Mouse (Mus musculus) 3T3-L1 (cell line): ENCODE measurements around the gene Kcnj10.

Source experiments
- DNase-seq: peaks from one replicate; pipeline ENCODE4 v3.0.0-alpha.2; 2015; ENCODE audit warnings: low read depth, low spot score

Gene Kcnj10

GRCm38 (mm10) chr1:172376758-172377458 lies 35.9 kb downstream of the Kcnj10 start:
- DNase-seq: peak; percentile 52

DNA sequence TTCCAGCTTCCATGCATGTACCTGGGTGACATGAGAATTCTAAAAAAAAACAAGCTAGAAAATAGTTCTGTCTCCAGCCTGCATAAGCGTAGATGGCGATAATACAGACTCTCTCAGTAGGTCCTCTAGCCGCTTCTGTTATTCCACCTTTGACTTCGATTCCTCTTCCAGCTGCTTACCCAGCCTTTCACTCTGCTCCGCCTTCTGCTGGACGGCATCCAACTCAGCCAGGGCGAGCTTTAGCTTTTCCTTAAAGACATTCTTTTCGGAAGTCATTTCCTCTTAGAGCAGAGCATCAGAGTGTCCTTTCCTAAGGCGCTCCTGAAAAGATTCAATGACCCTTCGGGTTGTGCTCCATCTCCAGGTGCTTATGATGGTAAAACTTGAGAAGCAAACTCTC lies 39.1 kb downstream of the Kcnj10 start:
- no peak for DNase-seq

GRCm38 (mm10) chr1:172382090-172382489 lies 41.1 kb downstream of the Kcnj10 start:
- DNase-seq: no peak

DNA sequence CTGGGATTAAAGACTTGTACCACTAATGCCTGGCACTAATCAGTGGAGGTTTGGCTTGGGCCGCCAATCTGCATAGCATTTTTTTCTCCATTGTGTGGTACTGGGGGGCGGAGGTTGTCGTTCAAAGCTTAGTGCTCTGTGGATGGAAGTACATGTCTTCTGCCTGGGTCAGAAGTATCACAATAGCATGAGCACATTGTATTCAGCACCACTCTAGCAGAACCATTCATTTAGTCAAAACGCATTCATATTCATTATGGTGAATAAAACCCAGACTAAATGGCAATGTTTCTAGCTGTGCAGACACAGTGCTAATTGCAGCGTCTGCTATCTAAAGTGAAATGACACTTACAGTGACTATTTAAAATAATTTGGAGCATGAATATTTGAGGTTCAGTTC lies 46.2 kb downstream of the Kcnj10 start:
- no peak for DNase-seq

GRCm38 (mm10) chr1:172390769-172391168 lies 49.8 kb downstream of the Kcnj10 start:
- DNase-seq: peak; percentile 82

- no peak for DNase-seq
Observed at GRCm38 (mm10) chr1:172391807-172392581, 51.0 kb downstream of the Kcnj10 start.

- DNase-seq: no peak
Observed at GRCm38 (mm10) chr1:172392643-172393170, 51.7 kb downstream of the Kcnj10 start.

DNA sequence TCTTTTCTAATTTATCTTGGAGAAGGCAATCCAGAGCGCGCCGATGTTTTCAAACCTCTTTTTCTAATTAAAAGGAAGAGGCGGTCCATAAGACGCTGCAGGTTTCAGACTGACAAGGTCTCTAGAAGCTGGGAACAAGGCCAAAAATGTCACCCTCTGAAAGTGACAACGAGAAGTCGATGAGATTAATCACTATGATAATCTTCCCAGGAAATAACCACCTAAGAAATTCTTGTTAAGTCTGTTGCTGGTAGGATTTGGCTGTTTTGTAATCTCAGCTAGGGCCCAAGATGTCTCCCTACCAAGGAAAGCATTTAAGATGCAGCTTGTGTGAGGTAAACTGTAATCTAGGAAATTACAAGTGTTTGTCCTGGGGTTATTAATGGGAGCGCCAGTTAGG lies 52.7 kb downstream of the Kcnj10 start:
- DNase-seq: no peak

- DNase-seq: no peak
Observed at GRCm38 (mm10) chr1:172396996-172397752, 56.2 kb downstream of the Kcnj10 start.

- DNase-seq: peak; percentile 58
Observed at GRCm38 (mm10) chr1:172406077-172406706, 65.2 kb downstream of the Kcnj10 start.

- DNase-seq: peak; percentile 87
Observed at GRCm38 (mm10) chr1:172408996-172409395, 68.0 kb downstream of the Kcnj10 start.

GRCm38 (mm10) chr1:172409431-172409830 lies 68.4 kb downstream of the Kcnj10 start:
- peak; percentile 48 for DNase-seq

- DNase-seq: peak; percentile 72
Observed at GRCm38 (mm10) chr1:172410806-172411205, 69.8 kb downstream of the Kcnj10 start.

GRCm38 (mm10) chr1:172412204-172412603 lies 71.2 kb downstream of the Kcnj10 start:
- peak; percentile 66 for DNase-seq

GRCm38 (mm10) chr1:172413491-172414230 lies 72.7 kb downstream of the Kcnj10 start:
- no peak for DNase-seq

DNA sequence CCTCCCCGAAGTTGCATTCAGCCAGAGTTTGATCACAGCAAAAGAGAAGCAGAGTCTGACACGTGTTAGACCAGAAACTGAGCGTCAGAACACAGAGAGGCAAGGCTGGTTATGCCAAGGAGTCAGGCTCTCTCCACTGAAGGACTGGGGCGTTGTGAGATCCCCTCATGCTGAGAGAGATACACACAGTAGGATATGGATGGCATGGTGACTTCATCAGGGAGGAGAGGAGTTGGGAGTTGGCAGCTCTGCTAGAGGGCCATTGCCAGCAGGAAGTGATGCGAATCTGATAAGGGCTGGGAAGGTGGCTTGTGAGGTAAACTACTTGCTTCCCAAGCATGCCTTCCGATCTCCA lies 73.2 kb downstream of the Kcnj10 start:
- DNase-seq: no peak

DNA sequence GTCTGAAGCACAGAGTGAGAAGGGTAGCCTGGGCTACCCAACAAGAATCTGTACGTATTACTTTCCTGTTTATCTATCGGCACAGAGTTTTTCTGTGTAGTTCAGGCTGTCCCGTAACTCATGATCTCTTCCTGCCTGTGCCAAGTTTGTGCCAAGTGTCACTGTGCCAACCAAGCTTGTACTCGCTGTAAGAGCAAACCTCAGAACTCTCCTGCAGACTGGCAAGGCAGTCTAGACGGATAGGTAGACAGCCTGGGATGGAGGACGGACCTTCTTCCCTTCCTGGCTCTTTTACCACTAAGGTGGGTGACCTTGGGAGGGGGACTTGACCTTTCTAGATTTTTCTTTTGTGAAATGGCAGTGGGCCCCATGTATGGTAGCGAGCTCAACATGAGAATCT lies 74.1 kb downstream of the Kcnj10 start:
- DNase-seq: no peak

DNA sequence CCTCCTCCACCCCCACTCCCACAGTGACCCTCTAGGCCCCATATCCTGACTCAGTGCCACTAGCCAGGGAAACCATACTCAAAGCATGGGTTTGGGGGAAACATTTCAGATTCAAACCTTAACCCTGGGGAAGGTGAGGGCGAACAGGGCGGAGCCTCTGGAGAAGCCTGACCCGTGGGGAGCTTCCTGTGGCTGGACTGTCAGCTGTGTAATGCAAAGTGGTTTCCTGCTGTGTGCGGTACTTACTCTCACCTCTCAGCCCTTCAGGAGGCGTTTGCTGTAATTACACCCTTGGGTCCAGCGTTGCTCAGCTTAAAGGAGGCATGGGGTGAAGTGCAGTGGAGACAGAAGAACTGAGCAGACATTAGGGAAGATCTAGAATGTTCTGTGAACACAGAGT lies 77.2 kb downstream of the Kcnj10 start:
- no peak for DNase-seq

GRCm38 (mm10) chr1:172418642-172419041 lies 77.6 kb downstream of the Kcnj10 start:
- no peak for DNase-seq

- DNase-seq: no peak
Observed at GRCm38 (mm10) chr1:172420181-172420580, 79.2 kb downstream of the Kcnj10 start.

DNA sequence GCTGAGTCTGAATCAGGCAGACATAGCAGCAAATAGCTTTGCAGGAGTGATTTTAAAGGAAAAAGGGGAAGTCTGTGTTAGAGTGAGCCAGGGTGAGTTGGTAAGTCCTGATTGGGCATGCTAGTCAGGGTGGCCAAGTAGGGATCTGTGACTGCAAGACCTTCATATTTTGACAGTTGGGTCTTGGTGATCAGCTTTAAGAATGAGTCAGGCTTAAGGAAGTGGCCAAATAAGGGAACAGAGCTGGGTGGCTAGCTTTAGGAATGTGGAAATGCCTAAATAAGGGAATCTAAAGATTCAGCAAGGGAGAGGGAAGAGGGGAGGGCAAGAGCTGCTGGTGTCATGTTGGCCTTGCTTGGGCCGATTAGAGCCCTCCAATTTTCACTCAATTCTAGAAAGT lies 82.4 kb downstream of the Kcnj10 start:
- DNase-seq: peak; percentile 87
